Mouse (Mus musculus) hindbrain, embryonic 14.5 days (tissue): ENCODE results near the gene Map1b. TPM values are rescaled to one million over a fixed set of nuclear protein-coding genes. Genes with fewer than 3 reads are reported as not detected.

ENCODE experiments used
- ATAC-seq: fragments of 200-750 bp; cut with Nextera tagmentation; 2 replicates; pipeline ENCODE4 v1.8.0; 2017; ENCODE audit warnings: moderate number of reproducible peaks, mild to moderate bottlenecking, moderate TSS enrichment, moderate library complexity; ENCODE audit not compliant: low FRiP score
- DNase-seq: peaks from one replicate; pipeline ENCODE4 v3.0.0-alpha.2; 2015; ENCODE audit warnings: low spot score
- H3K27ac ChIP-seq: fragments of 300-500 bp; sonication (generic); 2 replicates; pipeline ENCODE4 v1.5.1; 2014; ENCODE audit warnings: mild to moderate bottlenecking, moderate library complexity
- H3K27me3 ChIP-seq: fragments of 300-500 bp; sonication (generic); 2 replicates; pipeline ENCODE4 v1.6.1; 2014; ENCODE audit warnings: mild to moderate bottlenecking, low read length, mixed read lengths; ENCODE audit not compliant: control insufficient read depth, insufficient read depth
- H3K36me3 ChIP-seq: fragments of 300-500 bp; sonication (generic); replicated peaks from 2 replicates; pipeline ENCODE4 v1.6.1; 2014; ENCODE audit not compliant: control insufficient read depth, insufficient read depth
- H3K4me1 ChIP-seq: fragments of 300-500 bp; sonication (generic); replicated peaks from 2 replicates; pipeline ENCODE4 v1.6.1; 2014; ENCODE audit warnings: antibody characterized with exemption, low read length, mixed read lengths; ENCODE audit not compliant: control insufficient read depth, insufficient read depth
- H3K4me2 ChIP-seq: fragments of 300-500 bp; sonication (generic); replicated peaks from 2 replicates; pipeline ENCODE4 v1.6.1; 2014; ENCODE audit warnings: mild to moderate bottlenecking, moderate library complexity
- H3K4me3 ChIP-seq: fragments of 300-500 bp; sonication (generic); replicated peaks from 2 replicates; pipeline ENCODE4 v1.5.1; 2014; ENCODE audit warnings: mild to moderate bottlenecking, low read length
- H3K9ac ChIP-seq: fragments of 300-500 bp; sonication (generic); 2 replicates; pipeline ENCODE4 v1.6.1; 2014
- H3K9me3 ChIP-seq: fragments of 300-500 bp; sonication (generic); 2 replicates; pipeline ENCODE4 v1.6.1; 2016; ENCODE audit warnings: low read length; ENCODE audit not compliant: control insufficient read depth
- WGBS: fragments of 180-500 bp; shearing (Covaris S2); extraction: QIAGEN DNeasy Blood & Tissue Kit; methylation state at CpG from one replicate; pipeline ENCODE4 v1.1.7; 2014; 5-methylcytosine and 5-hydroxymethylcytosine counted together
- polyA plus RNA-seq: library from polyadenylated mRNA; unstranded; fragments of >200 nt; fragmentation: Nextera tagmentation; extraction: Ambion mirVana; gene quantifications from 2 replicates; pipeline ENCODE4 v1.2.1, GENCODE M21; 2014

Map1b gene
- polyA plus RNA-seq, 1 experiment from 2014 or later: 2,283 TPM

- 93% methylated on average over 2 of the region's 2 CpGs for WGBS
- H3K9ac ChIP-seq: no peak overlapping the region
- H3K36me3 ChIP-seq: peaks cover 72% of the 10 kb centered on the region
- H3K9me3 ChIP-seq: no peaks in the 10 kb centered on the region
- no peak for ATAC-seq
- H3K27ac ChIP-seq: no peak overlapping the region
- DNase-seq: no peak
- peaks cover 31% of the 10 kb centered on the region for H3K4me1 ChIP-seq
- no peak overlapping the region for H3K4me2 ChIP-seq
- H3K4me3 ChIP-seq: no peak overlapping the region
- H3K27me3 ChIP-seq: no peaks in the 10 kb centered on the region
Measured at GRCm38 (mm10) chr13:99440228-99440627, 76.1 kb downstream of the Map1b start.

- WGBS: 95% methylated on average over 5 of the region's 5 CpGs
- H3K9ac ChIP-seq: no peak overlapping the region
- no peaks in the 10 kb centered on the region for H3K27me3 ChIP-seq
- peaks cover 23% of the 10 kb centered on the region for H3K4me1 ChIP-seq
- no peak overlapping the region for H3K4me2 ChIP-seq
- H3K9me3 ChIP-seq: no peaks in the 10 kb centered on the region
- DNase-seq (no peak), ATAC-seq (no peak)
- no peak overlapping the region for H3K27ac ChIP-seq
- H3K4me3 ChIP-seq: no peak overlapping the region
- H3K36me3 ChIP-seq: peaks cover 80% of the 10 kb centered on the region
Measured at GRCm38 (mm10) chr13:99439357-99439756, 77.0 kb downstream of the Map1b start.

- Histone ChIP-seq H3K4me1 (peaks cover 6% of the 10 kb centered on the region), H3K4me3 (no peak overlapping the region), H3K27me3 (no peaks in the 10 kb centered on the region), H3K9me3 (no peaks in the 10 kb centered on the region), H3K9ac (no peak overlapping the region), H3K36me3 (peaks cover 99% of the 10 kb centered on the region), H3K27ac (no peak overlapping the region), H3K4me2 (no peak overlapping the region)
- no peak for ATAC-seq
- DNase-seq: no peak
Measured at GRCm38 (mm10) chr13:99437051-99437450, 79.3 kb downstream of the Map1b start.

- H3K36me3 ChIP-seq: peaks cover 99% of the 10 kb centered on the region
- no peaks in the 10 kb centered on the region for H3K9me3 ChIP-seq
- H3K4me1 ChIP-seq: no peaks in the 10 kb centered on the region
- no peak overlapping the region for H3K4me2 ChIP-seq
- ATAC-seq: no peak
- no peak overlapping the region for H3K27ac ChIP-seq
- H3K27me3 ChIP-seq: no peaks in the 10 kb centered on the region
- no peak overlapping the region for H3K4me3 ChIP-seq
- no peak overlapping the region for H3K9ac ChIP-seq
- WGBS: 89% methylated on average over 9 of the region's 9 CpGs
- DNase-seq: no peak
Measured at GRCm38 (mm10) chr13:99434494-99434893, 81.8 kb downstream of the Map1b start.

- Histone ChIP-seq H3K36me3 (peaks cover 99% of the 10 kb centered on the region), H3K4me3 (no peak overlapping the region), H3K4me1 (no peaks in the 10 kb centered on the region), H3K4me2 (no peak overlapping the region), H3K9ac (no peak overlapping the region), H3K27ac (no peak overlapping the region), H3K9me3 (no peaks in the 10 kb centered on the region), H3K27me3 (no peaks in the 10 kb centered on the region)
- DNase-seq (no peak), ATAC-seq (no peak)
- WGBS: 94% methylated on average over 29 of the region's 29 CpGs
Measured at GRCm38 (mm10) chr13:99433068-99434008, 83.0 kb downstream of the Map1b start.

GRCm38 (mm10) chr13:99423581-99423980 lies 92.8 kb downstream of the Map1b start:
- WGBS: 76% methylated on average over 13 of the region's 13 CpGs
- H3K27me3 ChIP-seq: no peaks in the 10 kb centered on the region
- H3K27ac ChIP-seq: no peak overlapping the region
- H3K4me2 ChIP-seq: no peak overlapping the region
- H3K4me3 ChIP-seq: no peak overlapping the region
- ATAC-seq: no peak
- H3K9ac ChIP-seq: no peak overlapping the region
- H3K36me3 ChIP-seq: peaks cover 84% of the 10 kb centered on the region
- DNase-seq: no peak
- no peaks in the 10 kb centered on the region for H3K9me3 ChIP-seq
- no peaks in the 10 kb centered on the region for H3K4me1 ChIP-seq

GRCm38 (mm10) chr13:99416601-99417000 lies 99.7 kb downstream of the Map1b start:
- Histone ChIP-seq H3K36me3 (peaks cover 30% of the 10 kb centered on the region), H3K9me3 (no peaks in the 10 kb centered on the region), H3K4me1 (peaks cover 19% of the 10 kb centered on the region; the same call in 1 of the 2 replicates), H3K27ac (no peak overlapping the region), H3K4me3 (no peak overlapping the region), H3K4me2 (no peak overlapping the region), H3K9ac (no peak overlapping the region), H3K27me3 (no peaks in the 10 kb centered on the region)
- WGBS: 81% methylated on average over 9 of the region's 9 CpGs
- ATAC-seq (no peak), DNase-seq (no peak)

GRCm38 (mm10) chr13:99414352-99414742 lies 102.0 kb downstream of the Map1b start:
- Histone ChIP-seq H3K9ac (no peak overlapping the region), H3K27ac (0 out of 2 replicates have a peak overlapping the region, but pooled peaks have one; percentile 34), H3K4me2 (no peak overlapping the region), H3K4me3 (no peak overlapping the region), H3K36me3 (0 out of 2 replicates have a peak, but pooled peaks cover 16% of the 10 kb centered on the region), H3K9me3 (no peaks in the 10 kb centered on the region), H3K27me3 (no peaks in the 10 kb centered on the region), H3K4me1 (peaks cover 19% of the 10 kb centered on the region; the same call in 1 of the 2 replicates)
- WGBS: 38% methylated on average over 10 of the region's 10 CpGs
- ATAC-seq (no peak), DNase-seq (no peak)

- no peak overlapping the region for H3K4me2 ChIP-seq
- no peak overlapping the region for H3K4me3 ChIP-seq
- ATAC-seq (no peak), DNase-seq (no peak)
- no peaks in the 10 kb centered on the region for H3K27me3 ChIP-seq
- H3K9ac ChIP-seq: no peak overlapping the region
- 0 out of 2 replicates have a peak, but pooled peaks cover 16% of the 10 kb centered on the region for H3K36me3 ChIP-seq
- 0 out of 2 replicates have a peak overlapping the region, but pooled peaks have one; percentile 34 for H3K27ac ChIP-seq
- WGBS: 32% methylated on average over 13 of the region's 13 CpGs
- H3K9me3 ChIP-seq: no peaks in the 10 kb centered on the region
- H3K4me1 ChIP-seq: peaks cover 19% of the 10 kb centered on the region; the same call in 1 of the 2 replicates
Measured at GRCm38 (mm10) chr13:99413481-99414351, 102.6 kb downstream of the Map1b start.
